Mouse (Mus musculus): ENCODE data around the gene Megf8. TPM values are rescaled to one million over a fixed set of nuclear protein-coding genes. Genes with fewer than 3 reads are reported as not detected.

Megf8 gene
- total RNA-seq (2021) = 10 to 100 TPM; 28.9 to 31.7 TPM
- polyA plus RNA-seq (2012; rRNA removed) = 21.5 and 24.8 TPM in 2 replicates
- long read RNA-seq, partial matches to known transcripts = 15 of 15 reads
- long read RNA-seq, other reads (novel, unspliced or antisense) = 0 of 15 reads

GRCm38 (mm10) chr7:25316532-25317445 is at the start of gene Megf8:
Gene Megf8, plus strand, starts transcription at chr7:25317164.
- Histone ChIP-seq H3K27ac (peak within 1 kb of the TSS; percentile 80), H3K27me3 (ENCODE audit: control insufficient read depth, insufficient read depth, low read length) (peaks cover 7% of the 10 kb centered on the region), H3K79me2 (replicated peaks; ENCODE audit: control insufficient read depth, insufficient read depth, low read length) (no peaks in the 10 kb centered on the region), H3K4me3 (peak within 1 kb of the TSS; percentile 81), H3K36me3 (ENCODE audit: control insufficient read depth, insufficient read depth, low read length) (no peaks in the 10 kb centered on the region), H3K4me1 (ENCODE audit: control insufficient read depth, insufficient read depth, low read length) (peaks cover 3% of the 10 kb centered on the region; the same call in 1 of the 2 replicates), H3K9ac (ENCODE audit: low read depth, low read length) (peak within 1 kb of the TSS; percentile 77)
- WGBS = 4% methylated on average over 51 of the region's 52 CpGs
- TF ChIP-seq EP300 (IDR thresholded peaks at IDR 0.05; ENCODE audit: insufficient read depth, low read depth, low read length) = peak; percentile 82
- peak; percentile 96 for TF ChIP-seq CTCF (IDR thresholded peaks at IDR 0.05)
- TF ChIP-seq POLR2A (IDR thresholded peaks at IDR 0.05; ENCODE audit: insufficient read depth, low read depth, low read length) = peak; percentile 71
- peak; percentile 90 to 95 for DNase-seq
- intact Hi-C loops (cut with DNase I) = loop anchor here (1.0 to 5.0 kb wide), 4 partner anchors 18 to 81 kb away; partner anchors contain the start of gene Lipe

DNA sequence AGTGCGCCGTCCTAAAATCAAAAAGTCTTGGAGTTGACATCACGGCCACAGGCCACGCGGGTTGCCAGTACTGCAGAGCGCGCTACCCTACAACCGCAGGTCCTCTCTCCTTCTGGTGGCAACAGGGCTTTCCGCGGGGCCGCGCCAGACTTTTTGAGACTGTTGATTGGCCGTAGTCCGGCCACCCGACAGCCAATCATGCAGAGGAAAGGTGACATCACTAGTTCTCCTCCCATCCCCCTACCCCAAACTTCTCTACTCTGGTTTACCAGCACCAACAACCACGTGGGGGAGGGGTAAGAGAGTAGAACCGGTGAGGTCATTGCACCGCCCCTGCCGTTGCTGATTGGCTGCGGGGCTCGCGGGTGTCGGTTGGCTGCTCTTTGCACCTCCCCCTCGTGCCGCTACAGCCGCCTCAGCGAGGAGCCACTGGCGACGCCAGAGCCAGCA is 49.6 kb upstream of the Megf8 start, which contains the start of gene Cic:
Cic (plus strand) TSS at position 404 of the 450 bp plus-strand sequence.
- Histone ChIP-seq H3K27me3 (ENCODE audit: control insufficient read depth, insufficient read depth, low read length) (no peaks in the 10 kb centered on the region), H3K4me1 (ENCODE audit: control insufficient read depth, insufficient read depth, low read length) (peaks cover 10% of the 10 kb centered on the region), H3K36me3 (ENCODE audit: control insufficient read depth, insufficient read depth, low read length) (no peaks in the 10 kb centered on the region), H3K4me3 (peak within 1 kb of the TSS; percentile 94), H3K79me2 (replicated peaks; ENCODE audit: control insufficient read depth, insufficient read depth, low read length) (peaks cover 4% of the 10 kb centered on the region), H3K27ac (peak within 1 kb of the TSS; percentile 100), H3K9ac (ENCODE audit: low read depth, low read length) (peak within 1 kb of the TSS; percentile 86)
- TF ChIP-seq CTCF (IDR thresholded peaks at IDR 0.05) (peak; percentile 33), EP300 (IDR thresholded peaks at IDR 0.05; ENCODE audit: insufficient read depth, low read depth, low read length) (peak; percentile 57; the same call in 1 of the 2 replicates), POLR2A (IDR thresholded peaks at IDR 0.05; ENCODE audit: insufficient read depth, low read depth, low read length) (peak; percentile 64)
- intact Hi-C loops (cut with DNase I) = no loop called here
- under 1% methylated on average over 29 of the region's 29 CpGs for WGBS
- peak in 1 of 2 experiments; percentile 99 for DNase-seq

- Histone ChIP-seq H3K36me3 (ENCODE audit: control insufficient read depth, insufficient read depth, low read length) (no peaks in the 10 kb centered on the region), H3K4me1 (ENCODE audit: control insufficient read depth, insufficient read depth, low read length) (peaks cover 10% of the 10 kb centered on the region), H3K4me3 (peak overlapping the region; percentile 94), H3K27me3 (ENCODE audit: control insufficient read depth, insufficient read depth, low read length) (no peaks in the 10 kb centered on the region), H3K27ac (peak overlapping the region; percentile 100), H3K9ac (ENCODE audit: low read depth, low read length) (peak overlapping the region; percentile 86), H3K79me2 (replicated peaks; ENCODE audit: control insufficient read depth, insufficient read depth, low read length) (peaks cover 7% of the 10 kb centered on the region)
- TF ChIP-seq CTCF (IDR thresholded peaks at IDR 0.05) (no peak), EP300 (IDR thresholded peaks at IDR 0.05; ENCODE audit: insufficient read depth, low read depth, low read length) (0 out of 2 replicates have a peak, but pooled peaks have one; percentile 6), POLR2A (IDR thresholded peaks at IDR 0.05; ENCODE audit: insufficient read depth, low read depth, low read length) (no peak)
- under 1% methylated on average over 33 of the region's 33 CpGs for WGBS
- DNase-seq = peak; percentile 97 to 100
- intact Hi-C loops (cut with DNase I) = no loop called here
Observed at GRCm38 (mm10) chr7:25267751-25268463, 49.1 kb upstream of the Megf8 start.

DNA sequence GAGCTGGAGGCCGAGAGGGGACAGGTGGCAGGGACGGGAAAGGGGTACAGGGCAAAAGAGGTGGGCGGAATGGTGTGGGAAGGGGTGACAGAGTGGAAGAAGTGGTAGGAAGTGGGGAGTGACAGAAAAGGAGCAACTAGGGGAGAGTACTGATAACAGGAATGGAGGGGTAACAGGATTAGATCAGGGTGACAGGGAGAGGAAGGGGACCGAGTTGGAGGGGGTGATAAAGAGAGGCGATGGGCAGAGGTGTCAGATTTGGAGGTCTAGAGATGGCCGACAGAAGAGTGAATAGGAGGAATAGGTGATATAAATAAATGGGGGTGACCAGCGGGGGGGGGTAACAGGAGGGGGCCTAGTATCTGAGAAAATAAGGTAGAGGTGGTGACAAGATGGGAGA is 48.4 kb upstream of the Megf8 start:
- H3K27ac ChIP-seq = peak overlapping the region; percentile 93
- H3K4me1 ChIP-seq (ENCODE audit: control insufficient read depth, insufficient read depth, low read length) = peaks cover 10% of the 10 kb centered on the region
- intact Hi-C loops (cut with DNase I) = no loop called here
- 1% methylated on average over 7 of the region's 7 CpGs for WGBS
- no peak for TF ChIP-seq EP300 (IDR thresholded peaks at IDR 0.05; ENCODE audit: insufficient read depth, low read depth, low read length)
- TF ChIP-seq CTCF (IDR thresholded peaks at IDR 0.05) = no peak
- no peak for TF ChIP-seq POLR2A (IDR thresholded peaks at IDR 0.05; ENCODE audit: insufficient read depth, low read depth, low read length)
- peak overlapping the region; percentile 86 for H3K9ac ChIP-seq (ENCODE audit: low read depth, low read length)
- DNase-seq = no peak
- peaks cover 11% of the 10 kb centered on the region for H3K79me2 ChIP-seq (replicated peaks; ENCODE audit: control insufficient read depth, insufficient read depth, low read length)
- H3K27me3 ChIP-seq (ENCODE audit: control insufficient read depth, insufficient read depth, low read length) = no peaks in the 10 kb centered on the region
- H3K36me3 ChIP-seq (ENCODE audit: control insufficient read depth, insufficient read depth, low read length) = no peaks in the 10 kb centered on the region
- H3K4me3 ChIP-seq = peak overlapping the region; percentile 64

DNA sequence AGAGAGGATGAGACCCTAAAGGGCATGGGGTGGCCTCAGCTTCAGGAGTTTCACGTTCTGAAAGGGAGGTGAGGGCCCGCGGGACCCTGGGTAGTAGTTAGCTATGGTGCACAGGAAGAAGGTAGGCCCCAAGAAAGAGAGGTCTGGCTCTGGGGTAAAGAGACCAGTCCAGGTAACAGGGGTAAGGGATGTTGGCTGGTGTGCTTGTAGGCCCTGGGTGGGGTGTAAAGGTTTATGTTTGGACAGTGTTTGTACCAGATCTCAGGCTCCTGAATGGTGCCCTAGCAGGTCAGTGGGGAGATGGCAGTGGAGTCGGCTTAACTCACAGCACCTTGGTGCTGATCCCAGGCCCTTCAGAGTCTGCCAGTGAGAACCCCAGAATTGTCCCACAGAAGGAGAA is 47.9 kb upstream of the Megf8 start:
- WGBS = 13% methylated on average over 4 of the region's 4 CpGs

More for the DNA sequence above, 47.9 kb upstream of the Megf8 start:
- peak overlapping the region; percentile 64 for H3K4me3 ChIP-seq
- intact Hi-C loops (cut with DNase I) = no loop called here
- peak overlapping the region; percentile 86 for H3K9ac ChIP-seq (ENCODE audit: low read depth, low read length)
- TF ChIP-seq POLR2A (IDR thresholded peaks at IDR 0.05; ENCODE audit: insufficient read depth, low read depth, low read length) (no peak), EP300 (IDR thresholded peaks at IDR 0.05; ENCODE audit: insufficient read depth, low read depth, low read length) (no peak), CTCF (IDR thresholded peaks at IDR 0.05) (no peak)
- peak overlapping the region; percentile 93 for H3K27ac ChIP-seq
- peaks cover 10% of the 10 kb centered on the region for H3K4me1 ChIP-seq (ENCODE audit: control insufficient read depth, insufficient read depth, low read length)
- DNase-seq = peak; percentile 26 to 46
- peaks cover 13% of the 10 kb centered on the region for H3K79me2 ChIP-seq (replicated peaks; ENCODE audit: control insufficient read depth, insufficient read depth, low read length)
- no peaks in the 10 kb centered on the region for H3K36me3 ChIP-seq (ENCODE audit: control insufficient read depth, insufficient read depth, low read length)
- no peaks in the 10 kb centered on the region for H3K27me3 ChIP-seq (ENCODE audit: control insufficient read depth, insufficient read depth, low read length)

All from heart, adult 2 months (tissue).